11 mouse cellular contexts compared by ENCODE assay signal in genomic region chr9:10663101-10663500, GRCm38 (mm10).
DNase-seq lines count a peak whose midpoint lies in the region; ATAC-seq lines count a peak whose summit lies in the region.
"Had no signal": no experiment of that assay in that cellular context is flagged by ENCODE, and none has a peak within 500 bp of the region (broad histone marks: within the 10 kb centered on the region; RNA-seq: fewer than 3 reads in every experiment).

No protein-coding gene starts in this region.

- peak; percentile 6 for DNase-seq in heart, postnatal 4 days
- DNase-seq in layer of hippocampus, adult 9-11 months = peak; percentile 76
- DNase-seq in right cerebral cortex, postnatal 10 days (ENCODE audit: low spot score in 2 of 2) = peak; percentile 73 to 81
- no peak for DNase-seq in lung, postnatal 25 days (ENCODE audit: low spot score)
- DNase-seq in kidney, postnatal 36 days = no peak
- DNase-seq: heart, adult 2 months; lung, postnatal 36 days had no signal

- no peaks in the 10 kb centered on the region for H3K9me3 ChIP-seq in heart, embryonic 11.5 days (replicated peaks; ENCODE audit: control insufficient read depth, low read length)
- H3K9me3 ChIP-seq in forebrain, embryonic 16.5 days (ENCODE audit: control insufficient read depth, low read length) = no peaks in the 10 kb centered on the region
- H3K9me3 ChIP-seq: limb, embryonic 12.5 days had no signal

- H3K27ac ChIP-seq in heart, embryonic 11.5 days (ENCODE audit: low read depth, low read length) = no peak overlapping the region
- no peak overlapping the region for H3K27ac ChIP-seq in forebrain, embryonic 16.5 days (ENCODE audit: low read length)
- H3K27ac ChIP-seq: heart, adult 2 months; limb, embryonic 12.5 days had no signal

- H3K4me2 ChIP-seq in heart, embryonic 11.5 days = no peak overlapping the region
- H3K4me2 ChIP-seq in forebrain, embryonic 16.5 days (ENCODE audit: low read length) = no peak overlapping the region
- H3K4me2 ChIP-seq: limb, embryonic 12.5 days had no signal

- no peak overlapping the region for H3K4me3 ChIP-seq in heart, embryonic 11.5 days (ENCODE audit: low read depth, low read length)
- H3K4me3 ChIP-seq in forebrain, embryonic 16.5 days (replicated peaks; ENCODE audit: low read length) = no peak overlapping the region
- H3K4me3 ChIP-seq: heart, adult 2 months; limb, embryonic 12.5 days had no signal

- H3K36me3 ChIP-seq in heart, embryonic 11.5 days (ENCODE audit: control insufficient read depth, insufficient read depth, low read length) = no peaks in the 10 kb centered on the region
- H3K36me3 ChIP-seq in forebrain, embryonic 16.5 days (ENCODE audit: control insufficient read depth, insufficient read depth) = no peaks in the 10 kb centered on the region
- H3K36me3 ChIP-seq: limb, embryonic 12.5 days had no signal

- no peak overlapping the region for H3K9ac ChIP-seq in heart, embryonic 11.5 days (ENCODE audit: low read depth, low read length)
- H3K9ac ChIP-seq in forebrain, embryonic 16.5 days (replicated peaks; ENCODE audit: low read depth, low read length) = no peak overlapping the region
- H3K9ac ChIP-seq: limb, embryonic 12.5 days had no signal

- H3K27me3 ChIP-seq in heart, embryonic 11.5 days (ENCODE audit: control insufficient read depth, insufficient read depth, low read length) = no peaks in the 10 kb centered on the region
- no peaks in the 10 kb centered on the region for H3K27me3 ChIP-seq in forebrain, embryonic 16.5 days (replicated peaks; ENCODE audit: control insufficient read depth, insufficient read depth, low read length)
- H3K27me3 ChIP-seq: limb, embryonic 12.5 days had no signal

- H3K4me1 ChIP-seq in heart, embryonic 11.5 days (ENCODE audit: control insufficient read depth, insufficient read depth, low read length) = no peaks in the 10 kb centered on the region
- no peaks in the 10 kb centered on the region; the same call in 1 of the 2 replicates for H3K4me1 ChIP-seq in forebrain, embryonic 16.5 days (replicated peaks; ENCODE audit: control insufficient read depth, insufficient read depth, low read length)
- H3K4me1 ChIP-seq: limb, embryonic 12.5 days had no signal

- no peak for ATAC-seq in heart, embryonic 11.5 days (replicated peaks; ENCODE audit: insufficient number of reproducible peaks, low FRiP score, low TSS enrichment)
- peak; percentile 64 for ATAC-seq in forebrain, embryonic 16.5 days
- ATAC-seq: intestine, embryonic 16.5 days had no signal

- 54% methylated on average over 2 of the region's 2 CpGs for WGBS in heart, embryonic 11.5 days (ENCODE audit: insufficient replicate concordance)
- 52% methylated on average over 2 of the region's 2 CpGs for WGBS in forebrain, embryonic 16.5 days

Comparison
In these comparisons a context has a peak if more than half of its experiments do, and no peak if none do; other contexts are left out.
1. DNase-seq: peak in heart, postnatal 4 days (single experiment), layer of hippocampus, adult 9-11 months (single experiment) and right cerebral cortex, postnatal 10 days (2 of 2); none in lung, postnatal 25 days (single experiment) and kidney, postnatal 36 days (0 of 2).